Mouse (Mus musculus): Measurements from ENCODE around the gene Kpna6.

Gene Kpna6

GRCm38 (mm10) chr4:129618031-129618430, 54.5 kb downstream of the Kpna6 start:
- no peak for DNase-seq (ENCODE audit: low read depth, low spot score)

GRCm38 (mm10) chr4:129617121-129617641, 55.4 kb downstream of the Kpna6 start:
- no peak for DNase-seq (ENCODE audit: low read depth, low spot score)

- no peak for DNase-seq (ENCODE audit: low read depth, low spot score)
Observed at GRCm38 (mm10) chr4:129616631-129617030, 55.9 kb downstream of the Kpna6 start.

- DNase-seq (ENCODE audit: low read depth, low spot score): no peak
Observed at GRCm38 (mm10) chr4:129615801-129616290, 56.7 kb downstream of the Kpna6 start.

GRCm38 (mm10) chr4:129614093-129614492, 58.5 kb downstream of the Kpna6 start, which contains the start of gene Dcdc2b:
TSS of gene Dcdc2b (minus strand) at chr4:129614257.
- DNase-seq (ENCODE audit: low read depth, low spot score): no peak

GRCm38 (mm10) chr4:129610472-129610871, 62.1 kb downstream of the Kpna6 start:
- no peak for DNase-seq (ENCODE audit: low read depth, low spot score)

GRCm38 (mm10) chr4:129610026-129610425, 62.5 kb downstream of the Kpna6 start:
- DNase-seq (ENCODE audit: low read depth, low spot score): no peak

GRCm38 (mm10) chr4:129609139-129609631, 63.4 kb downstream of the Kpna6 start:
- no peak for DNase-seq (ENCODE audit: low read depth, low spot score)

GRCm38 (mm10) chr4:129608426-129609025, 64.0 kb downstream of the Kpna6 start:
- DNase-seq (ENCODE audit: low read depth, low spot score): peak; percentile 65

- peak; percentile 67 for DNase-seq (ENCODE audit: low read depth, low spot score)
Observed at GRCm38 (mm10) chr4:129600233-129601158, 72.1 kb downstream of the Kpna6 start, which contains the start of the genes Eif3i and Tmem234. TSS of gene Eif3i (minus strand) at chr4:129600648. TSS of gene Tmem234 (plus strand) at chr4:129600668.

Measured in WW6 (cell line).